Mouse (Mus musculus): ENCODE measurements around the gene Xpr1. TPM values are rescaled to one million over a fixed set of nuclear protein-coding genes. Genes with fewer than 3 reads are reported as not detected.

The Xpr1 gene
- polyA plus RNA-seq, 1 experiment from 2014 or later: 7.5 TPM

GRCm38 (mm10) chr1:155394021-155394420 is 23.2 kb downstream of the Xpr1 start:
- WGBS: 72% methylated on average over 2 of the region's 2 CpGs
- ATAC-seq (ENCODE audit: insufficient number of reproducible peaks, low FRiP score, low TSS enrichment, low read depth): no peak
- H3K9ac ChIP-seq: no peak overlapping the region
- H3K27ac ChIP-seq: no peak overlapping the region
- H3K4me1 ChIP-seq: no peaks in the 10 kb centered on the region
- no peak overlapping the region for H3K4me3 ChIP-seq
- H3K36me3 ChIP-seq: no peaks in the 10 kb centered on the region
- H3K4me2 ChIP-seq: no peak overlapping the region
- H3K9me3 ChIP-seq: no peaks in the 10 kb centered on the region
- H3K27me3 ChIP-seq: no peaks in the 10 kb centered on the region

DNA sequence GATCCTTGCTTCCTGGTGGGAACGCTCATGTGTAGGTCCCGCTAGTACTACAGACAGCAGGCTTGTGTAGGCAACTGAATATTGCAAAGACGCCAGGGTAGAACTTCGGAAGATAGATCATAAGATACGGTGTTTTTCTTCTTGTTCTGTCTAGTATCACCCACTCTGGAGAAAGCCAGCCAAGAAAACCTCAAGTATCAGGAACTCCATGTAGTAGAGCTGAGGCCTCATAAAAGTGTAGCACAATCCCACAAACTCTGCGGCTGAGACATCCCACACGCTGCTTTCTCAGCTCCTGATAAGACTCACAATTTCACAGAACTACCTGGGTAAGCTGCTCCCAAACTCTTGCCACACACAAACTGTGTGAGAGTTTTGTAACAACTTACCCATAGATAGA is 24.4 kb downstream of the Xpr1 start:
- 92% methylated on average over 7 of the region's 7 CpGs for WGBS
- ATAC-seq (ENCODE audit: insufficient number of reproducible peaks, low FRiP score, low TSS enrichment, low read depth): no peak

DNA sequence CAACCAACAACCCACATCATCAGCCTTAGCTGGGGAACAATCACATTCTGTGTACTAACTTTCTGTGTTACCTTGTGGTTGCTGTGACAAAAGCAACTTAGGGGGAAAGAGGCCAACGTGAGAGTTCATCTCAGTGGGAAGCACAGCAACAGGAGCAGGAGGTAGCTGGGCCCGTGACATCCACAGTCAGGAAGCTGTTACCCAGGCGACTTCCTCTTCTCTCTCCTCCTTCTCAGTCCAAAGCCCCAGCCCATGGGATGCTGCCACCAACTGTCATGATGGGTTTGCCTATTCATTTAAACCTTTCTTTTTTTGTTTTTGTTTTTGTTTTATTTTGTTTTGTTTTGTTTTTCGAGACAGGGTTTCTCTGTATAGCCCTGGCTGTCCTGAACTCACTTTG is 25.7 kb downstream of the Xpr1 start:
- no peak overlapping the region for H3K4me2 ChIP-seq
- ATAC-seq (ENCODE audit: insufficient number of reproducible peaks, low FRiP score, low TSS enrichment, low read depth): no peak
- no peaks in the 10 kb centered on the region for H3K27me3 ChIP-seq
- no peaks in the 10 kb centered on the region for H3K4me1 ChIP-seq
- H3K9me3 ChIP-seq: no peaks in the 10 kb centered on the region
- H3K36me3 ChIP-seq: no peaks in the 10 kb centered on the region
- H3K4me3 ChIP-seq: no peak overlapping the region
- H3K27ac ChIP-seq: no peak overlapping the region
- WGBS: 64% methylated on average over 4 of the region's 4 CpGs
- H3K9ac ChIP-seq: no peak overlapping the region

More for the DNA sequence above, 24.4 kb downstream of the Xpr1 start:
- H3K36me3 ChIP-seq: no peaks in the 10 kb centered on the region
- no peak overlapping the region for H3K9ac ChIP-seq
- H3K9me3 ChIP-seq: no peaks in the 10 kb centered on the region
- H3K4me3 ChIP-seq: no peak overlapping the region
- H3K4me2 ChIP-seq: no peak overlapping the region
- H3K27ac ChIP-seq: no peak overlapping the region
- no peaks in the 10 kb centered on the region for H3K27me3 ChIP-seq
- H3K4me1 ChIP-seq: no peaks in the 10 kb centered on the region

- WGBS: 10% methylated on average over 1 of the region's 1 CpGs
- Histone ChIP-seq H3K9me3 (no peaks in the 10 kb centered on the region), H3K4me3 (no peak overlapping the region), H3K4me1 (no peaks in the 10 kb centered on the region), H3K27ac (no peak overlapping the region), H3K36me3 (no peaks in the 10 kb centered on the region), H3K27me3 (no peaks in the 10 kb centered on the region), H3K4me2 (no peak overlapping the region), H3K9ac (no peak overlapping the region)
- no peak for ATAC-seq (ENCODE audit: insufficient number of reproducible peaks, low FRiP score, low TSS enrichment, low read depth)
Observed at GRCm38 (mm10) chr1:155388418-155388817, 28.8 kb downstream of the Xpr1 start.

GRCm38 (mm10) chr1:155386551-155386950 is 30.7 kb downstream of the Xpr1 start:
- Histone ChIP-seq H3K27ac (no peak overlapping the region), H3K9me3 (no peaks in the 10 kb centered on the region), H3K36me3 (no peaks in the 10 kb centered on the region), H3K27me3 (no peaks in the 10 kb centered on the region), H3K9ac (no peak overlapping the region), H3K4me1 (no peaks in the 10 kb centered on the region), H3K4me3 (no peak overlapping the region), H3K4me2 (no peak overlapping the region)
- no peak for ATAC-seq (ENCODE audit: insufficient number of reproducible peaks, low FRiP score, low TSS enrichment, low read depth)
- 75% methylated on average over 4 of the region's 4 CpGs for WGBS

DNA sequence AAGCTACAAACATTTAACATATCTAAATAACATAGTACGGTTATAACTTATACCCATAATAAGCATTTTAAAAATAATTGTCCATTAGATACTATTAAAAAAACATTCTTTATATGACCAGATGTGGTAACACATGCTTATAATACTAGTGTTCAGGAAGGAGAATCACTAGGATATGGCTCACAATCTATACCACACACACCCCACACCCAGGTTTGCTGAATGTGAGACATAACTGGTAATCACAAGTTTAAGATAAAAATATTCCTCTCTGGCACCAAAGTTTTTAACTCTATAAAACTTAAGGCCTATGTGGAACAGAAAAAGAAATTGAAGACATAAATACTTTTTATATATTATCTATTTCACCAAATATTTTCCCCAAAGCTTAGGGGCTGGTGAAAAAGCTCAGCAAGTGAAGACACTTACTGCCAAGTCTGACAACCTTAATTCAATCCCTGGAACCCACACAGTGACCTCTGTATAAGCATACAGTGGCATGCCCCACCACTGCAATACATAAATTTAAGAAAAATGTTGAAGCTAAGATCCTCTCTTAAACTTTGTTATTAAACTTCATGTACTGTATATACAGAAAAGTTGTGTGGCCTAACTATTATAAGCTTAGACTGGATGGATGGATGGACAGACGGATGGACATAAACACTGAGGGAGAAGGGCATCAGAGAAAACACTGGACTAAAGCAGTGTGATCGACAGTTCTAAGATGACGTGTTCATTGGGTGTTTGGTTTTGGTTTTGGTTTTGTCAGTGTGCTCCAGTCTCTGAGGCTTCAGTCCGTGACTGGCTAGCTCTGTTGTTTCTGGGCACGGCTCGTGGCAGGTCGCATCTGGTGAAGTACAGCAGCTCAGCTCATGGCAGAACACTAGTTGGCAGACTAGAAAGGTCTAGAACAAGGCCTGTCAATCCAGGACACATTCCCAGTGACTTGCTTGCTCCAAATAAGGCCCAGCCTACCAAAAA is 33.6 kb downstream of the Xpr1 start:
- WGBS: 87% methylated on average over 8 of the region's 8 CpGs
- Histone ChIP-seq H3K4me2 (no peak overlapping the region), H3K9me3 (no peaks in the 10 kb centered on the region), H3K27me3 (no peaks in the 10 kb centered on the region), H3K4me1 (no peaks in the 10 kb centered on the region), H3K9ac (no peak overlapping the region), H3K36me3 (no peaks in the 10 kb centered on the region), H3K4me3 (no peak overlapping the region), H3K27ac (no peak overlapping the region)
- ATAC-seq (ENCODE audit: insufficient number of reproducible peaks, low FRiP score, low TSS enrichment, low read depth): no peak

DNA sequence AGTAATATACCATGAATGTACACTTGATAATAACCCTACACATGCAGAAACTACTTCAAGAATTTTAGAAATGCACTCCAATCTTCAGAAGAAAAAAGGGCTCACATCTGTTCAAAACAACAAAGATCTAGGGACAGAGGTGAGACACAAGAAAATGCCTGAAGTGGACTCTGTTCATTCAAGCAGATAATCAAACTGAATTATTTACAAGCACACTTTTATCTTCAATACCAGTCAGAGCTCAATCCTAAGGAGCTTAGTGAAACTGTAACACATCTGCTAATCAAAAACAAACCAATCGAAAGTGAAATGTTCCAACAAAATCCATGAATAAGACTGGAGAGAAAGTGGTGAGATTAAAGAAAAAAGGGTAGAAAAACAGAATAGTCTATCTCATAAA is 35.3 kb downstream of the Xpr1 start:
- Histone ChIP-seq H3K27ac (no peak overlapping the region), H3K9me3 (no peaks in the 10 kb centered on the region), H3K27me3 (no peaks in the 10 kb centered on the region), H3K4me3 (no peak overlapping the region), H3K4me2 (no peak overlapping the region), H3K4me1 (no peaks in the 10 kb centered on the region), H3K9ac (no peak overlapping the region), H3K36me3 (no peaks in the 10 kb centered on the region)
- no peak for ATAC-seq (ENCODE audit: insufficient number of reproducible peaks, low FRiP score, low TSS enrichment, low read depth)
- whole genome bisulfite sequencing: 71% methylated on average over 1 of the region's 1 CpGs

DNA sequence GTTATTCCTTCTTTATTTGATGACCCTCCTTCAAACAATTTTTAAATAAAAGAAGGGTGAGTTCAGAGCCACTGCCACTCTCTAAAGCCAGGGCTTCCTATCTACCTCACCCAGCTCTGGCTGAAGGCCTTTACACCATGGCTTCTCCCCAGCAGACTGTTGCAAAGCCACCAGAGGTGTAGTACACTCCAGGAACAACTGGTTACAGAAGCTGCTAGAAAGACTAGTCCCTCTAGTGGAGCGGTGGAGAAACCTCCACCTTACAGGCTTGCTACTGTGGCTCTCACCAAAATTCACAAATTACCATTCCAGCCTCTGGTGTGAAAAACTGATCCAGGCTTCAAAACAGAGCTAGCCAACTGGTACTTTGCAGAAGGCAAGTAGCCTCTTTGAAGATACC is 37.9 kb downstream of the Xpr1 start:
- H3K27ac ChIP-seq: no peak overlapping the region
- H3K9me3 ChIP-seq: no peaks in the 10 kb centered on the region
- 92% methylated on average over 1 of the region's 1 CpGs for WGBS
- ATAC-seq (ENCODE audit: insufficient number of reproducible peaks, low FRiP score, low TSS enrichment, low read depth): no peak
- no peaks in the 10 kb centered on the region for H3K4me1 ChIP-seq
- no peak overlapping the region for H3K4me2 ChIP-seq
- H3K4me3 ChIP-seq: no peak overlapping the region
- H3K9ac ChIP-seq: no peak overlapping the region
- no peaks in the 10 kb centered on the region for H3K36me3 ChIP-seq
- no peaks in the 10 kb centered on the region for H3K27me3 ChIP-seq

DNA sequence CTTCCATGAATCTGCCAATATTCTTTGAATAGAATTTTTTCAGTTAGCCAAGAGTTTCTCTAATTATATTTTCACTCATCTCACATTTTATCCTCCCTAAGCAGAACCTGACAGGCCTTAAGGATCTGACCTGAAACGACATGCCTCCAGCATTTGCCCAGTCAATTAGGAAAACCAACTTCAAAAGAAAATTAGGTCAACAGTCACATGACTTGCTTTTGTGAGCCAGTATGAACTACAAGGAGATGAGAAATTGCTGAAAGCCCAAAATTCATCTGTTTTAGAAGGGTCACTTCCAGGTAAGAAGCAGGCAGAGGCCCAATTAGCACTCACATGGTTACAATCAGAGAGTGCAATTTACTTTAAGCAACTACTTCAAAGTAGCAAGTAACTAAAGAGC is 44.4 kb downstream of the Xpr1 start:
- Histone ChIP-seq H3K27me3 (no peaks in the 10 kb centered on the region), H3K36me3 (no peaks in the 10 kb centered on the region), H3K4me1 (no peaks in the 10 kb centered on the region), H3K4me3 (no peak overlapping the region), H3K27ac (no peak overlapping the region), H3K4me2 (no peak overlapping the region), H3K9me3 (no peaks in the 10 kb centered on the region), H3K9ac (no peak overlapping the region)
- WGBS: 22% methylated on average over 1 of the region's 1 CpGs
- ATAC-seq (ENCODE audit: insufficient number of reproducible peaks, low FRiP score, low TSS enrichment, low read depth): no peak

DNA sequence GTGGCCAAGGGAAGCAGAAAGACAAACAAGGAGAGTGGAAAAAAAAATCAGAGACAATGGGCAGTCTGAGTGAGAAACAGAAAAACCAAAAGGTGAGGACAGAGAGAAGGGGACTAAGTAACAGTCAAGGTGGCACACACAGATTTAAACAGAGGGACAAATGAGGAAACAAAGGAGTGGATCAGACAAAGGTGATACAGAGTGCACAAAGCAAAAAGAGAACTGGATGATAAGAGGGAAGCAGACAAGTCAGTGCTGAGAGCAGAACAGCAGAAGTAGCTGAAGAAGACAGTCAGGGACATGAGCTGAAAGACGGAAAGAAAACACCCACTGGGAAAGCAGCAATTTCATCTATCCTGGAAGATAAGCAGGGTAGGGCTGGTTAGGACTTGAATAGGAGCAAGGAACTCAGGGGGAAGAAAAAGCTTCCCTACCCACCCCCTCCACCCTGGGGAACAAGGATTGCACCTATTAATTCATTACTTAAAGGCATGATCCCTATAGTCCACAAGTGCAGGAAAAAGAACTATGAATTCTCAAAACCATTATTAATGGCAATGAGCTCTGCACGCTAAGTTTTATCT is 47.0 kb downstream of the Xpr1 start:
- H3K4me2 ChIP-seq: no peak overlapping the region
- no peak overlapping the region for H3K27ac ChIP-seq
- ATAC-seq (ENCODE audit: insufficient number of reproducible peaks, low FRiP score, low TSS enrichment, low read depth): no peak
- WGBS: 48% methylated on average over 2 of the region's 2 CpGs
- no peaks in the 10 kb centered on the region for H3K4me1 ChIP-seq
- H3K27me3 ChIP-seq: no peaks in the 10 kb centered on the region
- no peaks in the 10 kb centered on the region for H3K36me3 ChIP-seq
- H3K9ac ChIP-seq: no peak overlapping the region
- H3K4me3 ChIP-seq: no peak overlapping the region
- H3K9me3 ChIP-seq: no peaks in the 10 kb centered on the region

DNA sequence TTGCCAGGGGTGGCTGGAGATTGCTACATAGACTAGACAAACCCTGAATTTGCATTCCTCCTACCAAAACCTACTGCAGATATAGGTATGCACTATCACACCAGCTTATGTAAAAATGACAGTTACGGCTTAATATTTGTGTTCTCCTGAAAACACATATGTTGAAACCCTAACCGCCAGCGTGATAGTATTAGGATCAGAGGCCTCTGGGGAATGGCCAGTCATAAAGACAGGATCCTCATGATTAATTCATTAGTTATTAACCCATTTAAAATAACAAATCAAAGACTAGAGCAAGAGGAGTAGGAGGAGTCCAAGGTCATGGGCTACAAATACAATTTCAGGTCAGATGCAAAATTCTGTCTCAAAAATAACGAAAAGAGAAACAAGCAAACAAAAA is 50.8 kb downstream of the Xpr1 start:
- ATAC-seq (ENCODE audit: insufficient number of reproducible peaks, low FRiP score, low TSS enrichment, low read depth): no peak
- Histone ChIP-seq H3K4me2 (no peak overlapping the region), H3K36me3 (no peaks in the 10 kb centered on the region), H3K27me3 (no peaks in the 10 kb centered on the region), H3K9ac (no peak overlapping the region), H3K27ac (no peak overlapping the region), H3K9me3 (no peaks in the 10 kb centered on the region), H3K4me3 (no peak overlapping the region), H3K4me1 (no peaks in the 10 kb centered on the region)
- 90% methylated on average over 4 of the region's 4 CpGs for WGBS

DNA sequence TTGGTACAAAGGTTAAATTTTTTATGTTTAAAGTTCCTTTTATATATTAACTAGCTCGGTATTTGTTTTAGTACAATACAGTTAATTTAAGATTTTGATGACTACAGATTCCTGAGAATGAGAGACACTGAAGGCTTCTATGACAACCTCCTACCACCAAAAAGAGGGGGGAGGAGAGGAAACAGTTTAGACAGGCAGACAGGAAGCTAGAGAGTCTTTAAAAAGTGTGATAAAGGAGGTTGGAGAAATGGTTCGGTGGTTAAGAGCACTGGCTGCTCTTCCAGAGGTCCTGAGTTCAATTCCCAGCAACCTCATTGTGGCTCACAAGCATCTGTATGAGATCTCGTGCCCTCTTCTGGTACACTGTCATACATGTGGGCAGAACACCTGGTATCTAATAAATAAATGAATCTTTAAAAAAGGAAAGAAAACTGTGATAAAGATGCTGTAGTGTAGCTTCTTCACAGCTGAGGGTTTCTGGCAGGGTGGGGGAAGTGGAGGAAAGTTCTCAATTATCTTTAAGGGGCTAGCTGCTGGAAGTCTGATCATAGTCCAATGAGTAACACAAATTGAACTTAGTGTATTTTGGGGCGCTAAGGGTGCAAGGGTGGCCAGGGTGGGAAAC is 55.6 kb downstream of the Xpr1 start:
- WGBS: 74% methylated on average over 4 of the region's 4 CpGs

More for the DNA sequence above, 55.6 kb downstream of the Xpr1 start:
- no peak overlapping the region for H3K27ac ChIP-seq
- no peaks in the 10 kb centered on the region for H3K9me3 ChIP-seq
- no peak for ATAC-seq (ENCODE audit: insufficient number of reproducible peaks, low FRiP score, low TSS enrichment, low read depth)
- H3K27me3 ChIP-seq: no peaks in the 10 kb centered on the region
- H3K36me3 ChIP-seq: no peaks in the 10 kb centered on the region
- H3K4me2 ChIP-seq: no peak overlapping the region
- H3K4me3 ChIP-seq: no peak overlapping the region
- H3K4me1 ChIP-seq: no peaks in the 10 kb centered on the region
- H3K9ac ChIP-seq: no peak overlapping the region

Measured in limb, embryonic 15.5 days (tissue).